Mouse (Mus musculus) myocyte (in vitro differentiated cells): ENCODE measurements around the gene Gpr31b.
"Not testable (repeated sequence)": the region's sequence is repeated elsewhere in the genome, so short reads cannot be mapped to it uniquely, and the experiment has no call there.

ENCODE experiments used
- CEBPB ChIP-seq: IDR thresholded peaks from 2 replicates; pipeline ENCODE4 v1.6.1; 2011; ENCODE audit warnings: mild to moderate bottlenecking, moderate library complexity; ENCODE audit not compliant: poor library complexity, insufficient read depth, severe bottlenecking
- E2F4 ChIP-seq: IDR thresholded peaks from one replicate; pipeline ENCODE4 v1.6.1; 2011; ENCODE audit warnings: mild to moderate bottlenecking, control low read depth, moderate library complexity; ENCODE audit not compliant: insufficient read depth
- MAX ChIP-seq: IDR thresholded peaks from one replicate; pipeline ENCODE4 v1.6.1; 2011; ENCODE audit warnings: low read depth, mild to moderate bottlenecking, control low read depth
- MYOD1 ChIP-seq, 3 experiments: IDR thresholded peaks; one replicate each; pipeline ENCODE4 v1.6.1; 2011; ENCODE audit warnings: control low read depth in 2 of 3, low read depth in 2 of 3, mild to moderate bottlenecking in 2 of 3, moderate library complexity in 1 of 3; ENCODE audit not compliant: insufficient read length in 2 of 3, control insufficient read depth in 1 of 3
- MYOG ChIP-seq, 3 experiments: IDR thresholded peaks; one replicate each; pipeline ENCODE4 v1.6.1; 2011; ENCODE audit warnings: control low read depth in 2 of 3, low read depth in 2 of 3, mild to moderate bottlenecking in 2 of 3; ENCODE audit not compliant: insufficient read length in 2 of 3, control insufficient read depth in 1 of 3, insufficient read depth in 1 of 3
- POLR2A ChIP-seq: IDR thresholded peaks from one replicate; pipeline ENCODE4 v1.6.1; 2011; ENCODE audit warnings: low read depth, mild to moderate bottlenecking, control low read depth, moderate library complexity; ENCODE audit not compliant: insufficient read length
- POLR2AphosphoS2 ChIP-seq: IDR thresholded peaks from one replicate; pipeline ENCODE4 v1.6.1; 2011; ENCODE audit warnings: low read depth, control low read depth; ENCODE audit not compliant: insufficient read length
- REST ChIP-seq: IDR thresholded peaks from one replicate; pipeline ENCODE4 v1.6.1; 2011; ENCODE audit warnings: mild to moderate bottlenecking, control low read depth, moderate library complexity; ENCODE audit not compliant: insufficient read depth, insufficient read length
- SRF ChIP-seq: IDR thresholded peaks from one replicate; pipeline ENCODE4 v1.6.1; 2011; ENCODE audit warnings: low read depth; ENCODE audit not compliant: control insufficient read depth, insufficient read length
- TCF12 ChIP-seq: IDR thresholded peaks from one replicate; pipeline ENCODE4 v1.6.1; 2011; ENCODE audit warnings: mild to moderate bottlenecking, control low read depth; ENCODE audit not compliant: poor library complexity, insufficient read depth, severe bottlenecking
- USF1 ChIP-seq: IDR thresholded peaks from one replicate; pipeline ENCODE4 v1.6.1; 2011; ENCODE audit warnings: low read depth, mild to moderate bottlenecking, control low read depth, moderate library complexity

- not testable (repeated sequence) for TF ChIP-seq POLR2A; MYOG (IDR thresholded peaks at IDR 0.05; ENCODE audit: control insufficient read depth in 1 of 3, insufficient read depth in 1 of 3, insufficient read length in 2 of 3, low read depth in 2 of 3); TCF12; CEBPB; POLR2AphosphoS2; REST; USF1; SRF; MYOD1 (IDR thresholded peaks at IDR 0.05; ENCODE audit: control insufficient read depth in 1 of 3, insufficient read length in 2 of 3, low read depth in 2 of 3); MAX; E2F4
These were observed at the start of gene Gpr31b for GRCm38 (mm10) chr17:13052124-13052813.
